Mouse (Mus musculus) thymus, adult 2 months (tissue): Measurements from ENCODE around the gene Rps27l.
A peak's percentile ranks its signal among the peaks of the same experiment; 100 is the strongest.

Experiments
- CTCF ChIP-seq: fragments of 200-500 bp; IDR thresholded peaks from 2 replicates; pipeline ENCODE4 v1.5.1; 2012; ENCODE audit warnings: mild to moderate bottlenecking, control low read depth, low read length, moderate library complexity, borderline replicate concordance; ENCODE audit not compliant: control insufficient read depth, poor library complexity, insufficient read depth; ENCODE audit errors: extremely low read depth
- POLR2A ChIP-seq: fragments of 200-500 bp; IDR thresholded peaks from 2 replicates; pipeline ENCODE4 v1.6.1; 2012; ENCODE audit warnings: mild to moderate bottlenecking, low read length, control low read depth, moderate library complexity; ENCODE audit not compliant: control insufficient read depth, poor library complexity, insufficient read depth; ENCODE audit errors: extremely low read depth

- TF ChIP-seq POLR2A: peak; percentile 54; the same call in 1 of the 2 replicates
- TF ChIP-seq CTCF: 0 out of 2 replicates have a peak, but pooled peaks have one; percentile 33
Measured at GRCm38 (mm10) chr9:66919382-66919971, 26.4 kb upstream of the Rps27l start, which contains the start of gene Rab8b.
